Mouse (Mus musculus): Measurements from ENCODE around the gene Mrps18a. TPM values are rescaled to one million over a fixed set of nuclear protein-coding genes. Genes with fewer than 3 reads are reported as not detected.

Gene Mrps18a
- polyA plus RNA-seq, 1 experiment from 2014 or later: 154 TPM

DNA sequence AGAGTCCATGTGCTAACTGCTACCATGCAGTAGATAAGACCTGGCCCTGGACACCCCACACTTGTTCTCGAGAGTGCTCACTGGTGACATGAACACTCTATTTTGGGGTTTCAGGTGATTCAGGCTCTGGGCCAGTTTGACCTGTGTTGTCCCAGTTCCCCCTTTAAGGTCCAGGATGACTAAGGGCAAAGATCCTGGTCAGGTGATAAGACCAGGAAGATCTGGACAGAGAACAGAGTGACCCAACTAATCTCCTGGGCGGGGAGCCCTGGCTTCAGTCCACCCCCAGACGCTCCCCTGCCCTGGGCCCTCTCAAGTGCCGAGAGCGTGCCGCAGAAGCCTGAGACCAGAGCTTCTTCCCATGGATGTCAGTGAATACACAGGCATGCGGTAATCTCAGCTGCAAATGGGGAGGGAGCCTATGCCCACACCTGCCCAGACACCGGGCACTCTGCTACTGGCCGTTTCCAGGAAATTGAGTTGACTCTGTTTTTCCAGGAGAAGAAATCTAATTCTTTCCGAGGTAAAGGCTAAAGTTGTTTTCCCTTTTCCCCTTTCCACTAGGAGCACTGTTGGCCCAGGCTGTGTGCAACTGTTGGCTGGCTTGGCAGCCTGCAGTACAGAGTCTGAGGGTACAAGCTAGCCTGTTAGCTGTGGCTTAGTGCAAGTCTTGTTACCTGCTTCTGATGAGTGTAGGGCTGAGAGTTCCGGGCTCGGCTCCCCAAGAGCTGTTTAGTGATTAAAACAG is 13.3 kb downstream of the Mrps18a start:
- Histone ChIP-seq H3K27me3 (replicated peaks) (no peaks in the 10 kb centered on the region), H3K36me3 (peaks cover 83% of the 10 kb centered on the region), H3K4me3 (replicated peaks) (no peak overlapping the region), H3K9me3 (replicated peaks) (no peaks in the 10 kb centered on the region), H3K9ac (replicated peaks) (no peak overlapping the region), H3K4me2 (no peak overlapping the region), H3K4me1 (no peaks in the 10 kb centered on the region), H3K27ac (replicated peaks) (no peak overlapping the region)
- WGBS: 94% methylated on average over 12 of the region's 12 CpGs
- no peak for ATAC-seq (ENCODE audit: low FRiP score)

DNA sequence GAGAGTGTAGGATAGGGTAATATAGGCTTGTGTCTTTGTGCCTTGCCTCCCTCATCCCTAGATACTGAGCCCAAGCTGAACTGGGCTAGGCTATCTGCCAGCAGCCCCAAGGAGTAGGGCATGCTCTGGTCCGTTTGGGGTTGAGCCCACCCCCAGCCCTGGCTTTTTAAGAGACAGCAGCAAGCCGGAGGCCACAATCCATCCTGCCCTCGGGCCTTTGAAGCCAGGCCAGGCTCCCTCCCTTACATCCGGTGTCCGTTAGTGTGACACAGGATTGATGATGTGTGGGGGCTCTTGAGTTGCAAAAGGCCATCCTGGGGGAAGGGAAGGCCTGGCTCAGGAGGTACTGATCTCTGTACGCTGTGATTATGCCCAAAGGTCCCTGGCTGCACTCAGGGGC is 15.8 kb downstream of the Mrps18a start:
- Histone ChIP-seq H3K36me3 (peaks cover 88% of the 10 kb centered on the region), H3K4me2 (no peak overlapping the region), H3K4me3 (replicated peaks) (no peak overlapping the region), H3K9ac (replicated peaks) (no peak overlapping the region), H3K27me3 (replicated peaks) (no peaks in the 10 kb centered on the region), H3K4me1 (no peaks in the 10 kb centered on the region), H3K27ac (replicated peaks) (no peak overlapping the region), H3K9me3 (replicated peaks) (no peaks in the 10 kb centered on the region)
- ATAC-seq (ENCODE audit: low FRiP score): no peak
- 83% methylated on average over 6 of the region's 6 CpGs for WGBS

DNA sequence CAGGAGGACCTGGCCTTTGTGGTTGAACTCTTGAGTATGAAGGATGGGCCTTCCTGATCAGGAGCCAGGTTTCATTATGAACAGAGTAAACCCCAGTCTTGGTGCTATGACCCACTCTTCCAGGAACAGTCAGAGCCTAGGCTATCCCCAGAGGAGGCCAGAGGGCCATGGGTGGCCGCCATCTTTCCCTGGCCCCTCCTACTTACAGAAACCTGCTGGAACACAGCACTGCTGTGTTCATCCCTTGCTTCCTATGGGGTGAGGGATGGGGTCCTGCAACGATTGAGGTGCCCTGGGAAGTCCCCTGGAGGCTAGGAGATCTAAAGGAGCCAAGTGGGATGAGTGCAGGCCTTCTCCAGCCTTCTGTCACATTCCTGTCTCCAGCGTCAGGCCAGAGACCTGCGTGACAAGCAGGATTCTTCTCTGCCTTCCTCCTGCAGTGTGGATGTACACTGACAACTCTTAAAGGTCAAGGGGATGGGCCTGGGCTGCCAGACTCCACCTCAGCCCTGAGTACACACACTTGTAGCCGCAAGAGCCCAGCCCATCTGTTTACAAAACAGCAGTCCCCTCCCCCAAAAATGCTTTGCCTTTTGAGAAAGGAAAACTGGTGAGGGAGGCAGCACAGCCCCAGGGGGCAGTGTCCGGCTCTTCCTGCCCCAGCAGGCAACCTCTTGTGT is 17.2 kb downstream of the Mrps18a start:
- H3K9ac ChIP-seq (replicated peaks): no peak overlapping the region
- no peak for ATAC-seq (ENCODE audit: low FRiP score)
- H3K27ac ChIP-seq (replicated peaks): no peak overlapping the region
- 89% methylated on average over 6 of the region's 6 CpGs for WGBS
- H3K4me3 ChIP-seq (replicated peaks): no peak overlapping the region
- H3K36me3 ChIP-seq: peaks cover 76% of the 10 kb centered on the region
- no peak overlapping the region for H3K4me2 ChIP-seq
- H3K4me1 ChIP-seq: 0 out of 2 replicates have a peak, but pooled peaks cover 4% of the 10 kb centered on the region
- no peaks in the 10 kb centered on the region for H3K9me3 ChIP-seq (replicated peaks)
- H3K27me3 ChIP-seq (replicated peaks): no peaks in the 10 kb centered on the region

DNA sequence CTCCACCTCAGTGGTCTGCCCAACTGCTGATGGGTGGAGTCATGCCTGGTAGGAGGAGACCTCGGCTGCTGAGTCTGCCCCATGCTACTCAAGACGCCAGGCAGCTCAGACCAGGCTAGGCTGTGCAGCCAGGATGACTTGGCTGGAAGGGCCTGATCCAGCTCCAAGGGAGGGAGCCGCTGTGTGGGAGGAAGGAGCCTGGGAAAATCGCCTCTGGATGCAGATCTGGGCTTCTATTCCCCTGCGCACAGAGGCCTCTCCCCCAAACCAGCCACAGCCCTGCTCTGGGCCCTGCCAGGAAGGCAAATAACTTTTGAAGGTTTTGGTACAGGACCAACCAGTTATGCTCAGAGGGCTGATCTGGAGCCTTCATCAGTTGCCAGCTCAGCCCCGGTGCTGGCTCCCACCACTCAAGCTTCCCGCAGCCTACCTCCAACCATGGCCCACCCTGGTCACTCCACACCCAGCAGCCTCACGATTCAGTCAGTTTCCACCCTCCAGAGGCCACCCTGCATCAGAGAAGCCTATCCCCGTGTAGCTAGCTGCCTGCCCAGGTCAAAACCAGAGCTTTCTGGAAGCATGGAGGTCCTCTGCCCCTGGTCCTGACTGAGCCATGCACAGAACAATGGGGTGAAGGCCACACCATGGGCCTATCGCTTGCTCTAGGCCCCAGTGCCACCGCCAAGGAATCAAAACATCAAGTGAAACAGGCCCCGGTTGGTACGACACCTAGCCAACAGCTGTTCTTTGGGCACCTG is 19.1 kb downstream of the Mrps18a start:
- Histone ChIP-seq H3K4me1 (0 out of 2 replicates have a peak, but pooled peaks cover 4% of the 10 kb centered on the region), H3K4me2 (no peak overlapping the region), H3K4me3 (replicated peaks) (no peak overlapping the region), H3K36me3 (peaks cover 59% of the 10 kb centered on the region), H3K9me3 (replicated peaks) (no peaks in the 10 kb centered on the region), H3K27ac (replicated peaks) (no peak overlapping the region), H3K27me3 (replicated peaks) (no peaks in the 10 kb centered on the region), H3K9ac (replicated peaks) (no peak overlapping the region)
- 84% methylated on average over 13 of the region's 13 CpGs for WGBS
- no peak for ATAC-seq (ENCODE audit: low FRiP score)

DNA sequence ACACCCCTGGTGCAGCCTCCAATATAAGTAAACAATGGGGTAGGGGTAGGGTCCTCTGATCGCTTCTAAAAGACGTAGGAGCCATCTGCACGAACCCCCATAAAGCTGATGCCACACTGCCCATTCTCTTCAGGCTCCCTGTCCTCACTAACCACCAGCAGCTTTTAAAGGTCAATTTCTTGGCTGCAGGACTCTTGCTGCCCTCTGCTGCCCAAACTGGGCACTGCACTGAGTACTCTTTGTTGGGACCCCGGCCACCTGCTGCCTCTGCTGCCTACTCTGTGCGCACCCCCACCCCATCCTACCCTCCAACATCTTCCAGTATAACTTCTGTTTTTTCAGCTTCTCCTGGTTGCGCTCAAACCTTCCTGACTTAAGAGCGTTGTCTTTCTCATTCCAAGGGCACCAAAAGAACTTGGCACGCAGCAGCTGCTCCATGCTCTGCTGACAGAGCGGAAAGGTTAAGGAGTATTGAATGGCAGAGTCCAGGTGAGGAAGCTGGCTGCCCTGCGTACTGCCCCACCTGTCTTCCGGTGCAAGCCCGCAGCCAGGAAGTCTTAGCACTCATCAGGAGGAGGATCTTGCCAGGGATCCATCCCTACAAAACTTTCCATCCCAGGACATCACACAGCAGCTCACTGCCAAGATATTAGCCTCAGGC is 21.4 kb downstream of the Mrps18a start:
- no peak overlapping the region for H3K27ac ChIP-seq (replicated peaks)
- H3K4me3 ChIP-seq (replicated peaks): no peak overlapping the region
- no peaks in the 10 kb centered on the region for H3K9me3 ChIP-seq (replicated peaks)
- peak; percentile 43; the same call in 1 of the 2 replicates for ATAC-seq (ENCODE audit: low FRiP score)
- H3K36me3 ChIP-seq: peaks cover 38% of the 10 kb centered on the region
- 20% methylated on average over 12 of the region's 12 CpGs for WGBS
- no peak overlapping the region for H3K9ac ChIP-seq (replicated peaks)
- no peaks in the 10 kb centered on the region for H3K27me3 ChIP-seq (replicated peaks)
- 0 out of 2 replicates have a peak, but pooled peaks cover 4% of the 10 kb centered on the region for H3K4me1 ChIP-seq
- no peak overlapping the region for H3K4me2 ChIP-seq

DNA sequence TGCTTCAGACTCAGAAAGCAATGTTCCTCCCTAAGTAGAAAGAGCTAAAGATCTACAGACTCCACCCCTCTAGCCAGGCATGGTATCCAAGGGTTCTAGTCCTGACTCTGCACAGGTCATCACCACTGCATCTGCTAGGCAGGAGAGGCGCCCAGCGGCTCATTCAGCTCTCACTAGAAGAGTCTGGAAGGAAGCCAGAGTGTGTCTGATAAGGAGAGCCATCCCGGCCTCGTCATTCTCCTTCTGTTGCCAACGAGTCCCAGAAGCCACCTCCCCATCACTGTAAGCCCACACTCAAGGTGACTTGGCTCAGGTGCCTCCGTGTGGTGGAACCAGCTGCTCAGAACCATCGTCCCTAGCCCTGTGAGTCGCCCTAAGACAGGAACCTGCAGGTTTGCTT is 22.1 kb downstream of the Mrps18a start:
- no peak for ATAC-seq (ENCODE audit: low FRiP score)
- no peaks in the 10 kb centered on the region for H3K27me3 ChIP-seq (replicated peaks)
- H3K4me1 ChIP-seq: 0 out of 2 replicates have a peak, but pooled peaks cover 4% of the 10 kb centered on the region
- H3K36me3 ChIP-seq: peaks cover 32% of the 10 kb centered on the region
- 74% methylated on average over 8 of the region's 8 CpGs for WGBS
- no peaks in the 10 kb centered on the region for H3K9me3 ChIP-seq (replicated peaks)
- H3K27ac ChIP-seq (replicated peaks): no peak overlapping the region
- no peak overlapping the region for H3K4me3 ChIP-seq (replicated peaks)
- no peak overlapping the region for H3K9ac ChIP-seq (replicated peaks)
- H3K4me2 ChIP-seq: no peak overlapping the region

DNA sequence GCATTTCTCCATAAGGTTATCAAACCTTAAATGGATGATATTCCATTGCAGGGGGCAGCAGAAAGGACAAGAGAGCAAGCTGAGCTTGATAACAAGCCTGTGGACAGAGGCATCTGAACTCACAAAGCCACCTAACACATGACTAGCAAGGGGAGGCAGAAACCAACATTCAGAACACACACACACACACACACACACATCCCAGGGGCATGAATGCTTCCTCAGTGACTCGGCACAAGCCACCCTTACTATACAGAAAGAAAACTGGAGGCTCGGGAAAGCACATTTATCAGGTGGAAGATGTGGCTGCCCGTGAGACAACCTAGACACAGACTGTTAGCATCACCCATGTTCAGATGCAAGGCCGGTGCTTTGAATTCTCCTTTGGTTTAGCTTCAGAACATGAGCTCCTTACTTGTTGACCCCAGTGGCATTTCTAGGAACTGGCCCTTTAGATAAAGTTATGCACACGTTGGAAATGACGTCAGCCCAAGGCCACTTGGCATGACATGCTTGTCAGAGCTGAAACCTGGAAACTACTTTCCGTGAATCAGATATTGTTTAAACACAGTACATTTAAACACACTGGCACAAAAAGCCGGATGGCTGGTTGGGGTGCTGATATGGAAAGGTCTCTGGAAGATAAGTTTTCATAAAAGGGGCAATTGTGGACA is 27.9 kb downstream of the Mrps18a start:
- peaks cover 5% of the 10 kb centered on the region; the same call in 1 of the 2 replicates for H3K36me3 ChIP-seq
- no peak for ATAC-seq (ENCODE audit: low FRiP score)
- H3K9me3 ChIP-seq (replicated peaks): no peaks in the 10 kb centered on the region
- H3K4me3 ChIP-seq (replicated peaks): no peak overlapping the region
- WGBS: 81% methylated on average over 8 of the region's 8 CpGs
- no peak overlapping the region for H3K9ac ChIP-seq (replicated peaks)
- H3K27me3 ChIP-seq (replicated peaks): no peaks in the 10 kb centered on the region
- peaks cover 10% of the 10 kb centered on the region for H3K4me1 ChIP-seq
- no peak overlapping the region for H3K4me2 ChIP-seq
- no peak overlapping the region for H3K27ac ChIP-seq (replicated peaks)

DNA sequence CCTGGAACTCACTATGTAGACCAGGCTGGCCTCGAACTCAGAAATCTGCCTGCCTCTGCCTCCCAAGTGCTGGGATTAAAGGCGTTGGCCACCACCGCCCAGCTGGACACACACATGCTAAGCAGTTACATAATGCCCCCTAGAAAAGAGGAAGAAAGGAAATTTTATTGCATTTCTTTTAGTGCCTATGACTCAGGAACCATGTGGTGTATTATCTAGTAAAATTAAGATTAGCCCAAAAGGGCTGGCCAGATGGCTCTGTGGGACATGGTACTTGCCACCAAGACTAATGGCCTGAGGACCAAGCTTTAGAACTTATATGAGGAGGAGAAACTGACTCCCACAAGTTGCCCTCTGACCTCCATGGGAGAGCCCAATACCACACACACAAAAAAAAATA is 29.1 kb downstream of the Mrps18a start:
- Histone ChIP-seq H3K9me3 (replicated peaks) (no peaks in the 10 kb centered on the region), H3K4me3 (replicated peaks) (no peak overlapping the region), H3K4me1 (peaks cover 19% of the 10 kb centered on the region), H3K36me3 (peaks cover 2% of the 10 kb centered on the region; the same call in 1 of the 2 replicates), H3K4me2 (no peak overlapping the region), H3K27me3 (replicated peaks) (no peaks in the 10 kb centered on the region), H3K9ac (replicated peaks) (no peak overlapping the region), H3K27ac (replicated peaks) (no peak overlapping the region)
- ATAC-seq (ENCODE audit: low FRiP score): no peak
- WGBS: 94% methylated on average over 3 of the region's 3 CpGs

DNA sequence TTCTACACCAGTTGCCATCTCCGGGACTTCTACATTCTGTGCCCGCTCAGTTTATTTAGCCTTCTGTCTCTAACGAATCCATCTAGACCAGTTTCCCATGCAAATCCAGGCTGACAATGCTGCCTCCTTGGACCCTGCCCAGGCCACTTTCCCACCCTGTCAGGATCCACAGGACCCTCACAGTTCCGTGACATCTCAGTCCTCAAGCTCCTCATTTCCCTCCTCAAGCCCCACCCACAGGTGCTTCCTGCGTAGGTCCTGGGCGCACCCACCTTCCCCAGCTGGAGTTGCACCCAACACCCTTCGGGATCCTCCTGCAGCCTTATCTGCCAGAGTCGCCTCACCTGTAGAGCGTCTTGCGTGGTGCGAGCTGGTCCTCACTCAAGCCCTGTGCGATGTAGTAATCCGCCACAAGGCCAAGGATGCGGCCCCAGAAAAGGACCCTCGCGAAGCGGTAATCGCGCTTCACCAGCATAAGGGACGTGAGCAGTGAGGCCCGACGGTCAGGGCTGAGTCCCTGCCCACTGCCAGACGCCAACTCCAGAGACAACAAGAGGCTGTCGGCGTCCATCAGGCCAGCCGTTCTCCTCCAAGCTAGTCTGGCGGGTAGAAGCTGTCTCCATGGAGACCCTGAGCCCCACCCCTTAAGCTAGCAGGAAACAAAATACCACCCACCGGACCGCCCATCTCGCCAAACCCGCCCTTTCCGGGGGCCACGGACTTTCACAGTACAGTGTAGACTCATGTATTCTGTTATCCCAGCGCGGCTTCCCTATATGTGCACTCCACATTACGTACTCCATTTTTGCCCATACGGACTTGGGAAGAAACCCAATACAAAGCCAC is 33.0 kb downstream of the Mrps18a start, which contains the start of gene Rsph9:
Rsph9 (minus strand) TSS at position 639 of the 846 bp plus-strand sequence.
- H3K27me3 ChIP-seq (replicated peaks): no peaks in the 10 kb centered on the region
- 7% methylated on average over 37 of the region's 37 CpGs for WGBS

More for the DNA sequence above, 33.0 kb downstream of the Mrps18a start, which contains the start of gene Rsph9:
- H3K4me3 ChIP-seq (replicated peaks): peak within 1 kb of the TSS; percentile 53
- H3K4me2 ChIP-seq: peak within 1 kb of the TSS; percentile 80
- peaks cover 31% of the 10 kb centered on the region for H3K36me3 ChIP-seq
- H3K4me1 ChIP-seq: peaks cover 19% of the 10 kb centered on the region
- H3K9me3 ChIP-seq (replicated peaks): no peaks in the 10 kb centered on the region
- H3K27ac ChIP-seq (replicated peaks): peak within 1 kb of the TSS; percentile 54
- H3K9ac ChIP-seq (replicated peaks): peak within 1 kb of the TSS; percentile 65
- peak; percentile 94 for ATAC-seq (ENCODE audit: low FRiP score)
